In genomic region chr1:134107777-134108176, GRCm38 (mm10) we compare ENCODE assay signal across 26 mouse cellular contexts. TPM values are rescaled to one million over a fixed set of nuclear protein-coding genes. Genes with fewer than 3 reads are reported as not detected.
"Had no signal": no experiment of that assay in that cellular context is flagged by ENCODE, and none has a peak within 500 bp of the region (broad histone marks: within the 10 kb centered on the region; RNA-seq: fewer than 3 reads in every experiment).

No protein-coding gene starts in this region.

- H3K9ac ChIP-seq: intestine, embryonic 15.5 days; kidney, embryonic 15.5 days; limb, embryonic 13.5 days; liver, embryonic 15.5 days; lung, embryonic 14.5 days; midbrain, embryonic 12.5 days; neural tube, embryonic 12.5 days; stomach, embryonic 15.5 days had no signal

- H3K4me3 ChIP-seq: intestine, embryonic 15.5 days; kidney, embryonic 15.5 days; limb, embryonic 10.5 days; limb, embryonic 13.5 days; liver, embryonic 15.5 days; megakaryocyte, embryonic 14.5 days; midbrain, embryonic 12.5 days; neural tube, embryonic 12.5 days; stomach, embryonic 15.5 days had no signal

- DNase-seq: kidney, adult 11 months; kidney, adult 8-10 months; kidney, postnatal 10 days; kidney, postnatal 36 days; liver; lung, embryonic 14.5 days; lung, postnatal 10 days; lung, postnatal 36 days; retina, postnatal 1 day; right cerebral cortex, postnatal 25 days; spleen, adult 18-20 months; thymus, adult 2 months; thymus, postnatal 14 days; thymus, postnatal 4 days had no signal

- ATAC-seq: intestine, embryonic 15.5 days; midbrain, embryonic 16.5 days had no signal

- H3K36me3 ChIP-seq: intestine, embryonic 15.5 days; kidney, embryonic 15.5 days; limb, embryonic 10.5 days; limb, embryonic 13.5 days; liver, embryonic 15.5 days; midbrain, embryonic 12.5 days; neural tube, embryonic 12.5 days; stomach, embryonic 15.5 days had no signal

- H3K27ac ChIP-seq: intestine, embryonic 15.5 days; kidney, embryonic 15.5 days; limb, embryonic 10.5 days; limb, embryonic 13.5 days; liver, embryonic 15.5 days; midbrain, embryonic 12.5 days; neural tube, embryonic 12.5 days; stomach, embryonic 15.5 days had no signal

- H3K27me3 ChIP-seq: intestine, embryonic 15.5 days; kidney, embryonic 15.5 days; limb, embryonic 13.5 days; midbrain, embryonic 12.5 days; neural tube, embryonic 12.5 days; stomach, embryonic 15.5 days had no signal

- H3K4me2 ChIP-seq: intestine, embryonic 15.5 days; kidney, embryonic 15.5 days; limb, embryonic 13.5 days; liver, embryonic 15.5 days; lung, embryonic 14.5 days; midbrain, embryonic 12.5 days; neural tube, embryonic 12.5 days; stomach, embryonic 15.5 days had no signal

- H3K4me1 ChIP-seq: intestine, embryonic 15.5 days; limb, embryonic 10.5 days; midbrain, embryonic 12.5 days had no signal

- H3K9me3 ChIP-seq: intestine, embryonic 15.5 days; kidney, embryonic 15.5 days; limb, embryonic 10.5 days; limb, embryonic 13.5 days; liver, embryonic 15.5 days; megakaryocyte, embryonic 14.5 days; midbrain, embryonic 12.5 days; neural tube, embryonic 12.5 days; stomach, embryonic 15.5 days had no signal

RNA-seq across cellular contexts. Expression of gene Chit1, which starts 3.3 kb away (rescaled TPM):
- total RNA-seq: left cerebral cortex, adult 18-20 months; left cerebral cortex, postnatal 25 days had no signal
- polyA plus RNA-seq: intestine, embryonic 15.5 days; limb, embryonic 10.5 days; lung, embryonic 14.5 days; midbrain, embryonic 12.5 days had no signal
